Mouse (Mus musculus): ENCODE measurements at regions not wholly inside any gene's neighbourhood (a gene's known extent, or its start where the extent isn't known, plus 50 kb on each side); places are given as distances from the start of the nearest gene placed in this dataset.

DNA sequence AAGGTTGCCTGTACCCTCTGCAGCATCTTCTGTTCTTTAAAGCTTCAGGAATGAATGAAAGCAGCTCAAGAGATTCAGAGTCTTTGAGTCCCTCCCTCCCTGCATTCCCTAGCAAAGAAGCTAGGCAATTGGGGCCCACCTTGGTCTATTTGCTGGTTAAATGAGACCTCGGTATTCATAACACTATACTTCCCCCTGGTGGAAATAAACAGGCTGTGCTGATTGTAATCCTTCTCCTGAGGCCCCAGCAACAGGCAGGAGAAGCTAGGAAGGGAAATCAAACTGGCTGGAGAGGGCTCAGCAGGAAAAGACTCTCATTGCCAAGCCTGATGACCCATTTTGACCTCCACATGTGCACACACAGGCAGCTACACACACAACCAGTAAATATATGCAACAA lies 137.1 kb downstream of the Sh3bp4 start:
- CTCF ChIA-PET, result no interaction called here

GRCm38 (mm10) chr1:89211116-89211515 lies 140.9 kb downstream of the Sh3bp4 start:
- CTCF ChIA-PET, result no interaction called here

DNA sequence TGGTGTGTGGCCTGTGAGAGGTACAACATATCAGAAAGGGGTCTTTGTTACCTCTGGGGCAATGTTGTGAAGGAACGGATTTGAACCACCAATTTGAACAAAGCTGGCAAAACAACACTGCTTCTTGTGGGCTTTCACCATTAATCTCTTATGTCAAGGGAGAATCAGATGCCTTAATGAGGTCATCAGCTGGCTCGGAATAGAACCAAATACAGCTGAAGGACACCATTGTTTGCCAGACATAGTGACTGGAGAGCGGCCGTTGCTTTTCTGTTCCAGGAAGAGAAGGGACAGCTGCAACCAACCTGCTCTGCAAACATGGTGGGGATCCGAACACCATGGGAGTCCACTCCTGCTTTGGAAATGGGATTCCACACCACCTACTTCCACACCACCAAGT lies 158.2 kb downstream of the Sh3bp4 start:
- CTCF ChIA-PET, result no interaction called here

DNA sequence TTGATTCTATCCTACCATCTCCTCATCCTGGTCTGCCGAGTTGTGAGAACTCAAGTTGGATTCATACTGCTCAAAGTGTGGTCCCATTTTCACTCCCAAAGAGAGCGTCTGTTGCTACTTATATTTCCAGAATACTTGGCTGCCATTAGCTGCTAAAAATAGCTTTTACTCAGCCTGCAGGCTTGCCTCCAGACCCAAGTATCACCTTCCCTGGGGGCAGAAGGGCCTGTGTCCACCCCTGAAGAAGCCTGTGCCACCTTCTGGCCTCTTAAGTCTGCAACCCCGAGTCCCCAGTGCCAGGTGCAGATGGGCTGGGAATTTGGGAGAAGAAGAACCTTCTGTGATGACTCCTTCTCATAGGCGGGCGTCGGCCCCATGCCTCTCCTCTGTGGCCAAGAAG lies 161.5 kb downstream of the Sh3bp4 start:
- CTCF ChIA-PET, result no interaction called here

DNA sequence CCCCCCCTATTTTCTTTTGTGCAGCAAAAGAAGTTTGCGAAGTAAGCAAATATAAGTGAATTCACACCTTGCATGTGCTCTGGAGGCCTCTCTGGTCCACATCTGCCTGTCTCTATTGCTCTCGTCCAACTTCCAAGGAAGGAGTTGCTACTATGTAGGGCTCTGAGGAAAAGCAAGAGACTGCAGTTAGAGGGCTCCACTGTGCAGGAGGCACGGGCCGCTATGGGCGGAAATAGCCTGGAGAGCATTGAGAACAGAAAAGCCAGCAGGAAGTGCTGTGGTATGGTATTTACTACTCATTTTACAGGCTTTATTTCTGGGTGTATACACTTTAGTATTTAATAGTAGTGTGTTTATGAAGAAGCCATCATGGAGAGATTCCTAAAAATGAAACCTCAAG lies 162.2 kb downstream of the Sh3bp4 start:
- CTCF ChIA-PET, result interaction anchor here (0.6 kb wide), 1 partner anchor 422 kb away, joined by 5 read pairs; no protein-coding TSS in a partner anchor

GRCm38 (mm10) chr1:89234895-89235294 lies 164.7 kb downstream of the Sh3bp4 start:
- CTCF ChIA-PET, result no interaction called here

GRCm38 (mm10) chr1:89235296-89235695 lies 165.1 kb downstream of the Sh3bp4 start:
- CTCF ChIA-PET, result interaction anchor here (0.7 kb wide), 1 partner anchor 833 kb away, joined by 4 read pairs; no protein-coding TSS in a partner anchor

GRCm38 (mm10) chr1:89237696-89238095 lies 167.5 kb downstream of the Sh3bp4 start:
- CTCF ChIA-PET, result no interaction called here

DNA sequence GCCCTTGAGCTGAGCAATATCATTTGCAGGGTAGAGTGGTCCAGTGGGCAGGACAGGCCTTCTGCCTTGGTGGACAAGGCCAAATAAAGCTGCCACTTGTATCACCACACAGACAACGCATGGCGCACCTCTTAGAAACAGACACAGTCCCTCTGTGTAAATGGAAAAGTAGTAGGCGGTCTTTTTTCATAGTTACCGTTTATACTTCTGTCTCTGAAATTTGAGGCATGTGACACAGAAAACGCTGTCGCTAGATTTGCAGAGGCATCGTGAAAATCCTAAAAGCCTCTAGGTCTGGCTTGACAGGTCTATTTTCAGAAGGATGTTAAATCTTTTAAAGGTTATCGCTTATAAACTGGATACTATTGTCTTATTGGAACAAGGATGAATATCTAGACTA lies 174.4 kb downstream of the Sh3bp4 start:
- CTCF ChIA-PET, result no interaction called here

- CTCF ChIA-PET, result no interaction called here
Observed at GRCm38 (mm10) chr1:89245202-89246003, 175.2 kb downstream of the Sh3bp4 start.

GRCm38 (mm10) chr1:89251753-89252152 lies 181.5 kb downstream of the Sh3bp4 start:
- CTCF ChIA-PET, result no interaction called here

GRCm38 (mm10) chr1:89252528-89252927 lies 182.3 kb downstream of the Sh3bp4 start:
- CTCF ChIA-PET, result no interaction called here

GRCm38 (mm10) chr1:89257945-89258344 lies 187.7 kb downstream of the Sh3bp4 start:
- CTCF ChIA-PET, result no interaction called here

GRCm38 (mm10) chr1:89265771-89266170 lies 188.8 kb upstream of the Agap1 start:
- CTCF ChIA-PET, result no interaction called here

DNA sequence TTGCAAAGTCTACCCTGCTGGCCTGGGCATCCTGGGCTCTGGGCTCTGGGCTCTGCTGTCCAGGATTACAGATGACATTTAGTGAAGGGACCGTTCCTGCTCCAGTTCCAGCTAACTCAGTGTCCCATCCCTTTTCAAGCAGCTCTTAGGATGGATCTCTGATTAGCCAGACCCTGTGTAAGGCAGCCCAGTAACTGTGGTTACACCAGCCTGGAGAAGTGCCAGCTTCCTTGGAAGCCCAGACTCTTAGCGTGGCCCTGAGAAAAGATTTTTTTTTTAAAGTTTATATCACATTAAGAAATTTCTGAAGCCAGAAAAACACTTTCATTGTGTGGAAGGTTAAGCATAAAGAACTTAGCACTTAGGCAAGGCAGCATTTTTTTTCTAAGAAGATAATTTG lies 185.8 kb upstream of the Agap1 start:
- CTCF ChIA-PET, result no interaction called here

- CTCF ChIA-PET, result no interaction called here
Observed at GRCm38 (mm10) chr1:89271743-89272142, 182.9 kb upstream of the Agap1 start.

GRCm38 (mm10) chr1:89273021-89273420 lies 181.6 kb upstream of the Agap1 start:
- CTCF ChIA-PET, result no interaction called here

GRCm38 (mm10) chr1:89273786-89274362 lies 180.7 kb upstream of the Agap1 start:
- CTCF ChIA-PET, result no interaction called here

GRCm38 (mm10) chr1:89279382-89279781 lies 175.2 kb upstream of the Agap1 start:
- CTCF ChIA-PET, result no interaction called here

GRCm38 (mm10) chr1:89281107-89281655 lies 173.4 kb upstream of the Agap1 start:
- CTCF ChIA-PET, result no interaction called here

GRCm38 (mm10) chr1:89285041-89285440 lies 169.6 kb upstream of the Agap1 start:
- CTCF ChIA-PET, result no interaction called here

- CTCF ChIA-PET, result no interaction called here
Observed at GRCm38 (mm10) chr1:89287136-89287795, 167.3 kb upstream of the Agap1 start.

- CTCF ChIA-PET, result no interaction called here
Observed at GRCm38 (mm10) chr1:89288001-89288400, 166.6 kb upstream of the Agap1 start.
